Mouse (Mus musculus) adrenal gland, postnatal 36 days (tissue): Measurements from ENCODE around the gene Fgf12. TPM values are rescaled to one million over a fixed set of nuclear protein-coding genes. Genes with fewer than 3 reads are reported as not detected.

Source experiments
- DNase-seq, 2 experiments: peaks; one replicate each; pipeline ENCODE4 v3.0.0; 2021; ENCODE audit warnings: mixed read lengths in 1 of 2
- total RNA-seq, 2 experiments: library from RNA; stranded (reverse); gene quantifications; 2 replicates each; pipeline ENCODE4 v1.2.3; 2021

The Fgf12 gene
- total RNA-seq, 2 experiments from 2014 or later, result 1.9 to 3.1 TPM

DNA sequence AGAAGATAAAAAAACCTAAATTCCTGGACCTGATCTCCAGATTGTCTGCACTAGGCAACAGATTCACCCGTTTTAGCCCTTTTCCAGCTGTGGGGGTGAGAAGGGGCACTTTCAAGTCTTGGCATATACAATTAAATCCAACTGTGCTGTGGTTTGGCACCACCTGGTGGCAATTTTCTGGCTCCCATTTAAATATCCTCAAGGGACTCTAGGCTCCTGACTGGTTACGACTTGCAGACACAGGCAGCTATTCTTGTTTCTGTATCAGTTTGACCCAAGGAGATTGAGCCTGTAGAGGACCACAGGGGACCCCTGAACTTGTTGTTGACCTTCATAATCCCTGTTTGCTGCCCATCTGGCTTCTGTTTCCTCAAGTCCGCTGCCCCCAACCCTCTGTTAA, 141.9 kb downstream of the Fgf12 start:
- peak; percentile 14 to 26 for DNase-seq

- no peak for DNase-seq
These were observed 149.7 kb downstream of the Fgf12 start for GRCm38 (mm10) chr16:28603155-28603554.

DNA sequence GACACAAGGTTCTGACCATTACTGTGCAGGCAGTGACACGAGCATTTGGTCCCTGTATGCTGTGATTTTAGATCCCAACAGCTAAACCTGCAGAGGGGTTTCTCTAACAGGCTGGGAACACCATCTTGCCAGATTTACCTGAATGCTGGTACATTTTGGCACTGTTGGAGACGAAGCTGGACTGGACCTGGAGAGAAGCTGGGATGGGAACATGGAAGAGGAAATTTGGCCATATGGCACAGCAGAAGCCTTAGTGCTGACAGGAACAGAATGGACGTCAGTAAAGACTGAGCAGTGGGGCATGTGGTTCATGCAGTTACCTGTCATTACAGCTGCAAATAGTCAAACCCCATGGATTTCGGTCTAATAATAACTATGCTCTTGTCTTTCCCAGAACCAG, 151.1 kb downstream of the Fgf12 start:
- DNase-seq, result no peak

GRCm38 (mm10) chr16:28596112-28596511, 156.8 kb downstream of the Fgf12 start:
- no peak for DNase-seq

DNA sequence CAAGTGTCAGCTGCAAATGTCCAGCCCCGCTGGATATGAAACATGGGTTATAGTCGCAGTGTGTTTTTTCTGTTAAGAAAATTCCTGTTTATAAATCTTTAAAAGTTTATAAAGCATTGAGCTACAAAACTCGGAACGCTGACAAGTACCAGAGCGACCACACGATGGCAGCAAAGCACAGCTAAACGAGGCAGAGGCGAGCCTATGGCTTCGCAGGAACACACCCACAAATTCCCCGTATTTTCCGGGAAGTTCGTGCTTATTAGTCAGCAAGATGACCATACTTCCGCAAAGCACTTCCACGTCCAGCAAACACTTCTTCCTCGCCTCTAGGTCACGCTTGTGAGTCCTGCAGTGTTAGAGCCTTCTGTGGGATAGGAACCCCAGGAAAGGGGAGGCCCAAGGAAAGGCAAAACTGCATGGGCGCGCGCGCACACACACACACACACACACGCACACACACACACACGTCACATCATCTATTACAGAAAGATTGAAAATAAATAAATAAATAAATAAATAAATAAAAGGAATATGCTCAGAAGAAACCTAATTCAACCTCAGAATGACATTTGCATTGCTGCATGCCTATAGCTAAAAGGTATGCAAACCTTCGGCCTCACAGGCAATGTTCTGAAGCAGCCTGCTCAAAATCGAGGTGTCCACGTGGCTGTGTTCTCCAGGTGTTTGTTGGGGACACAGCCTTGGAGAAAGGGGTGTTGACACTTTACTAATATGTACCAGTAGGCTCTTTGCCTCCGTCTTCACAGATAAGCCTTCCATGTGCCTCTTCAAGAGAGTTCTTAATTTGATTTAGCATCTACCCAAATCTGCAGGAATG, 159.6 kb downstream of the Fgf12 start:
- peak; percentile 69 to 70 for DNase-seq

- no peak for DNase-seq
These were observed 160.4 kb downstream of the Fgf12 start for GRCm38 (mm10) chr16:28592466-28592865.

DNA sequence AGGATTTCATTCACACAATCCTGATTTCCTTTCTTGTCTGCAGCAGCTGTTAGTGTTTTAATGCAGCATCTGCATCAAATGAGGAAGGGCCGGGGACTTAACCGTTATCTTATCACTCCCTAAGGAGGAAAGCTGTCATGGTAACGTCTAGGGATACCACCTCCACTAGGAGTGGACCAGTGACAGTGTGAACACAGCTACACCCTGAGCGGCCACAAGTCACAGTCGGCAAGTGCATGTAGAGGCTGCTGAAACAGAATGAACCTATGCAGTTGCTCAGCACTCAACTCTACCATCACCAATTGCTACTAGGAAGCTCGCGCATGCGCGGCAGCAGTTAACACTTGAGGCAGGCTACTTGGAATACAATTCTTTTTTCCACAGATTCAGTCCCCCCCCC, 161.3 kb downstream of the Fgf12 start:
- DNase-seq, result no peak

DNA sequence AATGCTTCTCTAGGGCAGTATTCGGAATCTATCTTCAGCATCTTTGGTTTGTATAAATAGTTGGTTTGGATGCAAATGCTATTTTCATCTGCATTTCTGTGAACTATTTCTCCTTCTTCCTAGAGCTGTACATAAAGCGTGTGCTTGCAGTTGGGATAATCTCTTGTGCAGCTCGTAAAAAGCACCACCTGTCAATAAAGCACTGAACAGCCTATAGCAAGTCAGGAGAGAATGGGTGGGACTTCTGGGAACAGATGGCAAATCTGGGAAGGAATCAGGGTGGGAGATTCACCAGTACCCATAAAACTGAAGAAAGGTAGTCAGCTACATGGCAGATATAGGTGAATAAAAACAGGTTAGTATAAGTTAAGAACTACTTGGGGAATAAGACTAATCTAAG, 180.7 kb downstream of the Fgf12 start:
- DNase-seq, result no peak

DNA sequence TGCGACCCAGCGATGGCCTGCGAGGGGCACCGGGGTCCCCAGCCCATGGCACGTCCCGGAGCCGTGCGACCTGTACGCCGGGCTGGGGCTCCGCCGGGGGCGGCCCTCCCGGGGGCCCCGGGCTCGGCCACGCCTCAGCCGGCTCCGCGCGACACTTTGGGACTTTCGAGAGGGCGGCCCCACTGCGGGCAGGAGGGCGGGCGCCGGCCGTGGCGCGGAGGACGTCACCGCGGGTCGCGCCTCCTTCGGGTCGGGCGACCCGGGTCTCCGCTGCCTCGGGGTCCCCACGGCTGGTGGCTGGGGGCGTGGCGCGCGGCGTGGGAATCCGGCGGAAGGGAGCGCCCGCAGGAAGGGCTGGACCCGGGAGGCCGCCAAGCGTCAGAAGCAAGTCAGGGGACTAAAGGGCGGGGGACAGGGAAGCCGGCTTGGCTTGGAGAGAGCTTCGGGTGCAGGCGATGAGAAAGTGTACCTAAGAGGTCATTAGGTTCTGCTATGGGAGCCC, 188.1 kb downstream of the Fgf12 start:
- DNase-seq, result no peak

DNA sequence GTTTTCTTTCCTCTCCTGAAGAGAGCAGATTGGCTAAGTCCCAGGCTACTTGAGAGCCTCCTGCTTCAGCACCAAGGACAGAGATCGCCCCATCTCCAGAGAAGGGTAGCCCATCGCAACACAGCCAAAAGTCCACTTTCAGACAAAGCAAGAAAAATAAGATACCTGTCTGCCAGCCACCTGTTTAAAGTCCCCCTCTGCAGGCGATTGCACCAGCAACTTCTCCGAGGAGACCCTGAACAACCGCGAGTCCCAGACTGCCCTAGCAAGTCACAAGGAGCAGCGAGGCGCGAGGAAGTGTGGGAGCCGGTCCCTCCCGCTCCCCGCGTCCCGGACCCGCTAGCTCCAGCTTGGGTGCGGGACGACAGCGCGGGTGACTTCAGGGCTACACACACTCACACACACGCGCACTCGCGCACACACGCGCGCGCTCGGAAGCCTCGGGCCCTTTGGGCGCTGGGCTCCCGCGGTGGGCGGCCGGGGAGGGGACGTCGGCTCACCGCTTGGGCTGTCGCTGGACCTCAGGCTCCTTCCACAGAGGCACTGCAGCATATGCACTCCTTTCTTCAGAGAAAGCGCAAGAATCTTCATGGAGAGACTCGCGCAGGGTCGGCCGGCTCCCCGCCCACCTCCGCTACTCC, 188.7 kb downstream of the Fgf12 start:
- DNase-seq, result peak; percentile 50 to 63

DNA sequence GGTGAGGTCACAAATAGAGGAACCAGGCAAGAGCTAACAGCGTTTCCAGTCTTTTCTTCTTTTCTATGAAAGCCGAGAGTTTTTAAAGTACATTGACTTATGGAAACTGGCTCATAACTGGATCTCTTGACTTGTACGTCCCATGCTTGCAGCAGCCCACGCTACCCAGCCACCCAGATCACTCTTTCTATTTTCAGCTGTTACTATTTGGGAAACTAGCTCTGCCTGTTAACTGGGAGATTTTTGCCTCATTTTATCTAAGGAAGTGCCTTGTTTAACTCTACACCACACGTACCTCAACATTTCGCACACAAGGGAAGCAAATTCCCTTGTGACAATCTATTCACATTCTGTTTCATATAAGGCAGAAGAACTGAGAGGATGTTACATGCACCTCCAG, 190.0 kb downstream of the Fgf12 start:
- no peak for DNase-seq

- DNase-seq, result no peak
These were observed 197.6 kb downstream of the Fgf12 start for GRCm38 (mm10) chr16:28555219-28555618.

DNA sequence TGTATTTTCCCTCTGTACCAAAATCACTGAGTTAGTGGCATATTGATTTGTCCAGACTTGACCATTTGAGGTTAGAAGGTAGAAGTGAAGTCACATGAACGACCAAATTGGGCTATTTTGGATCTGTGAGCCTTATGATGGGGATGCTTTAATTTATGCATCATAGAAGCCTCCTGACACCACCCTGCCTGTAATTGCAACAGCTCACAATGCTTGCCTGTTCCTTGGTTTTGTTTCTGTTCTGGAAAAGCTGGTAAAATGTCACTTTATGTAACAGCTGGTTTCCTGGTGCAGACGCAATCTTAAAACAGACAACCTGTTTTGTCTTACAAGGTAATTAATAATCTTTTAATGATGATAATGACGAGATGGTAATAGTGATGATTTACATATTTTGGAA, 213.4 kb downstream of the Fgf12 start:
- DNase-seq, result no peak

- DNase-seq, result peak; percentile 73 to 78
These were observed 235.0 kb downstream of the Fgf12 start for GRCm38 (mm10) chr16:28517596-28518524.

DNA sequence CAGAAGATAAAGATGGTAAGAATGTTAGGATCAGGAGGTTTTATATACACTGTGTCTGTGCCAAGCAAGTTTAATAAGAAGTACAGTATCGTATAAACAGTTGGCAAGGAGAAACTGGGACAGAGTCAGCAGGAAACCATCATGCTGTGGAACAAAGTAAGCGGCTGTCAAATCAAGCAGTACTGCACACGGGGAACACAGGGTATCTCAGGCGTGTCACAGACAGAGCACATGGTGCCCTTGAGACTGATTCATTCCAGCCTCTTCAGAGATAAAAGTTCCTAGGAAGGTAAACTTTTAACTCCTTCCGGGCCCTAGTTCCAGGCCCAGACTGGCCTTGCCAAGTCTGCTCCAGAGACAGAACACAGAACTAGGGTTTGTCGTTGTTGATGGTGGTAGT, 240.4 kb downstream of the Fgf12 start:
- peak in 1 of 2 experiments; percentile 25 for DNase-seq

GRCm38 (mm10) chr16:28511413-28511812, 241.5 kb downstream of the Fgf12 start:
- no peak for DNase-seq

GRCm38 (mm10) chr16:28497971-28498607, 254.8 kb downstream of the Fgf12 start:
- no peak for DNase-seq

- DNase-seq, result no peak
These were observed 261.2 kb downstream of the Fgf12 start for GRCm38 (mm10) chr16:28491711-28492110.

DNA sequence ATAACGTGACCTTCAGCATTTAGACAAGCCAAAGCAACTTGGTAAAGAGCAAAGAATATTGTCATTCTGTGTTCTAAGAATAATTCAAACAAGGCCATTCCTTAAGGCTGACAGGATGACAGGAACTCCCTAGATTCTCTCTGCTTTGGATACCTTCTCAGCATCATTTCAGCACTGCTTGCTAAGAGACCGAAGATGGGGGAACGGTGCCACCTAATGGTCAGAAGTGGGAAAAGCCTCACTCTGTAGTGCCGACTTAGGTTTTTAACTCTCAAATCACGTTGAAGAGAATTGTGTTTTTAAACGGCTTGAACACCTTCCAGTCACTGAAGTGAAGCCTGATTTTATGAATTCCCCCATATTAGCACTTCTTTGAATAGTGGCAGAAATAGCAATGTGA, 262.4 kb downstream of the Fgf12 start:
- DNase-seq, result peak; percentile 68 to 76

DNA sequence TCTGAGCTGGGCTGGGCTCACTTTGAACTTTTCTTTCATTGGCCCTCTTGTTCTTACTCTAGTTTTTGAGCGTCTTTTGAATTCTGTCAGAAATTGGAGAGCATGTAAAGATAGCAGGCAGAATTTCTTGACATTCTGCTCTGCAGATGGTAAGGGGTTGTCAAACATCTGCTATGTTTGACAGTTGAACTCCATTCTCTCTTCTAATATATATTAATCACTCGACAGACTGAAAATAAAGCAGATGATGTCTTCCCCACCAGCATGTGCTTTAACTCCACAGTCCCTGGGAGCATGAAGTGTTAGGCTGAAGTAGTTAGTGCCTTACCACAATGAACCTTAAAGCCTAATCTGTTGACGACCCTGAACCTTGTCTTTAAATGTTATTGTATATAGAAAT, 267.9 kb downstream of the Fgf12 start:
- no peak for DNase-seq

- DNase-seq, result no peak
These were observed 273.8 kb downstream of the Fgf12 start for GRCm38 (mm10) chr16:28479022-28479421.

- no peak for DNase-seq
These were observed 276.2 kb downstream of the Fgf12 start for GRCm38 (mm10) chr16:28476651-28477050.
